In genomic region chr10:76627714-76628113, GRCm38 (mm10) we compare ENCODE assay signal across 22 mouse cellular contexts. TPM values are rescaled to one million over a fixed set of nuclear protein-coding genes. Genes with fewer than 3 reads are reported as not detected.
DNase-seq lines count a peak whose midpoint lies in the region; ATAC-seq and TF ChIP-seq lines count a peak whose summit lies in the region.
"Had no signal": no experiment of that assay in that cellular context is flagged by ENCODE, and none has a peak within 500 bp of the region (broad histone marks: within the 10 kb centered on the region; RNA-seq: fewer than 3 reads in every experiment).

No protein-coding gene starts in this region.

- H3K4me1 ChIP-seq in intestine, embryonic 14.5 days (replicated peaks; ENCODE audit: control insufficient read depth, insufficient read depth, low read length), result peaks cover 18% of the 10 kb centered on the region
- no peaks in the 10 kb centered on the region for H3K4me1 ChIP-seq in intestine, postnatal 0 days (replicated peaks; ENCODE audit: control insufficient read depth, insufficient read depth, low read length)
- peaks cover 3% of the 10 kb centered on the region; the same call in 1 of the 2 replicates for H3K4me1 ChIP-seq in lung, postnatal 0 days (ENCODE audit: insufficient read depth, low read depth, low read length)
- H3K4me1 ChIP-seq in lung, adult 2 months (ENCODE audit: control insufficient read depth, insufficient read depth, low read length), result no peaks in the 10 kb centered on the region; the same call in 1 of the 2 replicates
- H3K4me1 ChIP-seq in stomach, embryonic 15.5 days, result peaks cover 8% of the 10 kb centered on the region

- TF ChIP-seq EP300 in lung, postnatal 0 days (IDR thresholded peaks at IDR 0.05), result peak; percentile 51; the same call in 1 of the 2 replicates

- TF ChIP-seq POLR2A in lung, adult 2 months (IDR thresholded peaks at IDR 0.05; ENCODE audit: borderline replicate concordance, extremely low read depth, low read depth, low read length), result no peak

- H3K27me3 ChIP-seq in intestine, embryonic 14.5 days (replicated peaks; ENCODE audit: control insufficient read depth, insufficient read depth, low read length), result no peaks in the 10 kb centered on the region
- H3K27me3 ChIP-seq in intestine, postnatal 0 days (replicated peaks; ENCODE audit: control insufficient read depth, insufficient read depth, low read length), result no peaks in the 10 kb centered on the region
- no peaks in the 10 kb centered on the region for H3K27me3 ChIP-seq in lung, postnatal 0 days (replicated peaks; ENCODE audit: insufficient read depth, low read length)
- no peaks in the 10 kb centered on the region for H3K27me3 ChIP-seq in stomach, embryonic 15.5 days (replicated peaks)
- H3K27me3 ChIP-seq: embryonic facial prominence, embryonic 13.5 days; heart, embryonic 12.5 days; hindbrain, embryonic 15.5 days had no signal

- no peak for DNase-seq in intestine, embryonic 14.5 days (ENCODE audit: low spot score)
- DNase-seq in lung, postnatal 0 days (ENCODE audit: low spot score), result peak; percentile 77
- no peak for DNase-seq in lung, adult 2 months
- no peak for DNase-seq in cerebellum, postnatal 25 days
- DNase-seq in right cerebral cortex, adult 18-20 months, result no peak
- DNase-seq: adrenal gland, postnatal 10 days; B cell, adult 2 months; cerebellum, adult 11 months; cerebellum, adult 9-10 months; cerebellum, postnatal 36 days; gastrocnemius, postnatal 25 days had no signal

- no peak for TF ChIP-seq CTCF in intestine, postnatal 0 days (IDR thresholded peaks at IDR 0.05; ENCODE audit: low read depth)
- no peak for TF ChIP-seq CTCF in lung, postnatal 0 days (IDR thresholded peaks at IDR 0.05)
- TF ChIP-seq CTCF in lung, adult 2 months (IDR thresholded peaks at IDR 0.05; ENCODE audit: insufficient read depth, low read length), result no peak

- no peak overlapping the region for H3K4me2 ChIP-seq in intestine, embryonic 14.5 days (ENCODE audit: low read length)
- H3K4me2 ChIP-seq in intestine, postnatal 0 days (replicated peaks; ENCODE audit: low read depth), result no peak overlapping the region
- H3K4me2 ChIP-seq in lung, postnatal 0 days (replicated peaks; ENCODE audit: low read depth, low read length), result no peak overlapping the region
- no peak overlapping the region for H3K4me2 ChIP-seq in stomach, embryonic 15.5 days
- H3K4me2 ChIP-seq: embryonic facial prominence, embryonic 13.5 days; forebrain, embryonic 12.5 days; heart, embryonic 12.5 days; hindbrain, embryonic 15.5 days had no signal

- no peak overlapping the region for H3K4me3 ChIP-seq in intestine, embryonic 14.5 days (ENCODE audit: low read depth, low read length)
- no peak overlapping the region for H3K4me3 ChIP-seq in intestine, postnatal 0 days (ENCODE audit: low read depth, low read length)
- no peak overlapping the region for H3K4me3 ChIP-seq in lung, postnatal 0 days (ENCODE audit: low read depth, low read length)
- H3K4me3 ChIP-seq in lung, adult 2 months (replicated peaks; ENCODE audit: extremely low read depth, low read depth, low read length), result no peak overlapping the region
- no peak overlapping the region for H3K4me3 ChIP-seq in stomach, embryonic 15.5 days (replicated peaks)
- H3K4me3 ChIP-seq: embryonic facial prominence, embryonic 13.5 days; forebrain, embryonic 12.5 days; heart, embryonic 12.5 days; hindbrain, embryonic 15.5 days had no signal

- 42% methylated on average over 5 of the region's 5 CpGs for WGBS in intestine, embryonic 14.5 days
- 72% methylated on average over 5 of the region's 5 CpGs for WGBS in intestine, postnatal 0 days
- 56% methylated on average over 5 of the region's 5 CpGs for WGBS in lung, postnatal 0 days
- WGBS in lung, adult 2 months, result 74% methylated on average over 5 of the region's 5 CpGs
- whole genome bisulfite sequencing in stomach, embryonic 15.5 days, result 53% methylated on average over 5 of the region's 5 CpGs

- peak overlapping the region; percentile 39 for H3K27ac ChIP-seq in intestine, embryonic 14.5 days (ENCODE audit: low read depth)
- H3K27ac ChIP-seq in intestine, postnatal 0 days (ENCODE audit: low read depth, low read length), result no peak overlapping the region
- peak overlapping the region; percentile 60 for H3K27ac ChIP-seq in lung, postnatal 0 days (ENCODE audit: low read length)
- H3K27ac ChIP-seq in stomach, embryonic 15.5 days, result peak overlapping the region; percentile 72
- H3K27ac ChIP-seq: embryonic facial prominence, embryonic 13.5 days; forebrain, embryonic 12.5 days; hindbrain, embryonic 15.5 days had no signal

- H3K9ac ChIP-seq in intestine, embryonic 14.5 days (ENCODE audit: low read length), result no peak overlapping the region
- no peak overlapping the region for H3K9ac ChIP-seq in intestine, postnatal 0 days (ENCODE audit: low read depth, low read length)
- no peak overlapping the region for H3K9ac ChIP-seq in lung, postnatal 0 days (replicated peaks; ENCODE audit: low read depth)
- H3K9ac ChIP-seq in stomach, embryonic 15.5 days, result no peak overlapping the region
- H3K9ac ChIP-seq: embryonic facial prominence, embryonic 13.5 days; forebrain, embryonic 12.5 days; heart, embryonic 12.5 days; hindbrain, embryonic 15.5 days had no signal

- no peak for ATAC-seq in intestine, embryonic 14.5 days (replicated peaks; ENCODE audit: low FRiP score, low TSS enrichment, low read depth)
- no peak for ATAC-seq in intestine, postnatal 0 days
- 0 out of 2 replicates have a peak, but pooled peaks have one; percentile 9 for ATAC-seq in lung, postnatal 0 days
- no peak for ATAC-seq in stomach, embryonic 15.5 days (ENCODE audit: insufficient read depth, low FRiP score, low read depth)
- ATAC-seq: CD4-positive, CD25-positive, alpha-beta regulatory T cell, adult 4 months; forebrain, embryonic 16.5 days had no signal

- no peaks in the 10 kb centered on the region for H3K36me3 ChIP-seq in intestine, embryonic 14.5 days (ENCODE audit: control insufficient read depth, insufficient read depth, low read length)
- no peaks in the 10 kb centered on the region for H3K36me3 ChIP-seq in intestine, postnatal 0 days (ENCODE audit: control insufficient read depth, insufficient read depth)
- H3K36me3 ChIP-seq in lung, postnatal 0 days (ENCODE audit: insufficient read depth, low read length), result no peaks in the 10 kb centered on the region
- no peaks in the 10 kb centered on the region for H3K36me3 ChIP-seq in stomach, embryonic 15.5 days
- H3K36me3 ChIP-seq: embryonic facial prominence, embryonic 13.5 days; forebrain, embryonic 12.5 days; G1E; heart, embryonic 12.5 days; hindbrain, embryonic 15.5 days had no signal

- H3K9me3 ChIP-seq in intestine, embryonic 14.5 days (ENCODE audit: control insufficient read depth, low read length), result no peaks in the 10 kb centered on the region
- no peaks in the 10 kb centered on the region for H3K9me3 ChIP-seq in intestine, postnatal 0 days (ENCODE audit: control insufficient read depth)
- H3K9me3 ChIP-seq in lung, postnatal 0 days (ENCODE audit: low read length), result no peaks in the 10 kb centered on the region
- no peaks in the 10 kb centered on the region for H3K9me3 ChIP-seq in stomach, embryonic 15.5 days
- H3K9me3 ChIP-seq: embryonic facial prominence, embryonic 13.5 days; forebrain, embryonic 12.5 days; G1E; heart, embryonic 12.5 days; hindbrain, embryonic 15.5 days had no signal

RNA-seq across cellular contexts. Expression of gene Col6a2, which starts 4.3 kb away (rescaled TPM):
- 164 and 184 TPM in 2 replicates for polyA plus RNA-seq in intestine, embryonic 14.5 days (2014; fragmentation: Nextera tagmentation; extraction: Ambion mirVana)
- 99.2 and 101 TPM in 2 replicates for polyA plus RNA-seq in intestine, postnatal 0 days (2015; fragmentation: Nextera tagmentation; extraction: Ambion mirVana)
- 242 and 272 TPM in 2 replicates for polyA plus RNA-seq in lung, postnatal 0 days (2015; fragmentation: Nextera tagmentation; extraction: Ambion mirVana)
- 173 and 175 TPM in 2 replicates for polyA plus RNA-seq in lung, adult 2 months (2012; rRNA removed)
- polyA plus RNA-seq in stomach, embryonic 15.5 days (2015; fragmentation: Nextera tagmentation; extraction: Ambion mirVana), result 294 and 297 TPM in 2 replicates
- polyA plus RNA-seq: CD4-positive, CD25-positive, alpha-beta regulatory T cell, adult 4 months; G1E had no signal

RNA-seq across cellular contexts. Expression of gene Ftcd, which starts 52.3 kb away (rescaled TPM):
- polyA plus RNA-seq in intestine, embryonic 14.5 days (2014; fragmentation: Nextera tagmentation; extraction: Ambion mirVana), result 0.11 TPM in 1 of 2 replicates, not detected in the other
- 0.83 and 1.2 TPM in 2 replicates for polyA plus RNA-seq in intestine, postnatal 0 days (2015; fragmentation: Nextera tagmentation; extraction: Ambion mirVana)
- polyA plus RNA-seq in lung, postnatal 0 days (2015; fragmentation: Nextera tagmentation; extraction: Ambion mirVana), result 0.07 and 0.14 TPM in 2 replicates
- polyA plus RNA-seq in lung, adult 2 months (2012; rRNA removed), result 0.03 and 0.24 TPM in 2 replicates
- polyA plus RNA-seq in stomach, embryonic 15.5 days (2015; fragmentation: Nextera tagmentation; extraction: Ambion mirVana), result 0.99 and 2.2 TPM in 2 replicates
- polyA plus RNA-seq: CD4-positive, CD25-positive, alpha-beta regulatory T cell, adult 4 months; embryonic facial prominence, embryonic 13.5 days; forebrain, embryonic 12.5 days; frontal cortex, adult 2 months; G1E; hindbrain, embryonic 11.5 days; hindbrain, embryonic 15.5 days had no signal
